Mouse (Mus musculus): Measurements from ENCODE around the gene Mrpl14. TPM values are rescaled to one million over a fixed set of nuclear protein-coding genes. Genes with fewer than 3 reads are reported as not detected.

The Mrpl14 gene
- polyA plus RNA-seq, 1 experiment from 2014 or later: 112 TPM

DNA sequence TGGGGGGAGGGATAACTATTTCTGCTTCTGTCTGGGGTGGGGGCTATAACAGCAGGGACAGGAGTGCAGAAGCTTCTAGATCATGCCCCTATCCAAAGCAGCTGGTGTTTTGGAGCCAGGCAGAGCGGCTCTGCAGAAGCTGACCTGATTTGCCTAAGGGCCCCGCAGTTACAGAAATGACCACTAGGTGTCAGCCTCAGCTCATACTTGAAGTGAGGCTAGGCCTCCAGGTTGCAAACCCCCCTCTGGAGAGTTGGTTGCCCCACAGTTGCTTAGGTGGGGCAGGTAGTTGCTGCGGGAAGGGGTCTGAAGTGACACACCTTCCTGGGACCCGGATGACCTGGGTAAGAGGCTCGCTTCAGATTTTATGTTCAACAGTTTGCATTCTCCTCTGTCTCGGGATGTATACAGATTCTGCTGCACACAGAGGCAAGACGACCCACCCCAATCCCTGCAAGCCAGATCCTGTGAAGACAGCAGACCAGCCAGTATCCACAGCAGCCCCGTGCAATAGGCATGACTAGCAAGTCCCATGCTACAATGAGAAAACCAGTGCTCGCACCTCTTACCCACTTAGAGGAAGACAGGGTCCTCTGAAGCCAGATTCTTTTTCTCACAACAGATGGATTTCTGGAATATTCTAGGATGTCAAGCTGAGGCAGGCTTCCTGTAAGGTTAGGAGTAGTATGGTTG, 45.2 kb downstream of the Mrpl14 start:
- H3K36me3 ChIP-seq (replicated peaks): no peaks in the 10 kb centered on the region
- H3K4me3 ChIP-seq (replicated peaks): no peak overlapping the region
- no peak overlapping the region for H3K9ac ChIP-seq
- no peak overlapping the region for H3K27ac ChIP-seq
- 0 out of 2 replicates have a peak, but pooled peaks have one; percentile 5 for ATAC-seq (ENCODE audit: low FRiP score)
- no peak overlapping the region for H3K4me2 ChIP-seq
- H3K9me3 ChIP-seq: no peaks in the 10 kb centered on the region
- peaks cover 31% of the 10 kb centered on the region for H3K27me3 ChIP-seq
- WGBS: 24% methylated on average over 9 of the region's 9 CpGs
- peaks cover 35% of the 10 kb centered on the region for H3K4me1 ChIP-seq

DNA sequence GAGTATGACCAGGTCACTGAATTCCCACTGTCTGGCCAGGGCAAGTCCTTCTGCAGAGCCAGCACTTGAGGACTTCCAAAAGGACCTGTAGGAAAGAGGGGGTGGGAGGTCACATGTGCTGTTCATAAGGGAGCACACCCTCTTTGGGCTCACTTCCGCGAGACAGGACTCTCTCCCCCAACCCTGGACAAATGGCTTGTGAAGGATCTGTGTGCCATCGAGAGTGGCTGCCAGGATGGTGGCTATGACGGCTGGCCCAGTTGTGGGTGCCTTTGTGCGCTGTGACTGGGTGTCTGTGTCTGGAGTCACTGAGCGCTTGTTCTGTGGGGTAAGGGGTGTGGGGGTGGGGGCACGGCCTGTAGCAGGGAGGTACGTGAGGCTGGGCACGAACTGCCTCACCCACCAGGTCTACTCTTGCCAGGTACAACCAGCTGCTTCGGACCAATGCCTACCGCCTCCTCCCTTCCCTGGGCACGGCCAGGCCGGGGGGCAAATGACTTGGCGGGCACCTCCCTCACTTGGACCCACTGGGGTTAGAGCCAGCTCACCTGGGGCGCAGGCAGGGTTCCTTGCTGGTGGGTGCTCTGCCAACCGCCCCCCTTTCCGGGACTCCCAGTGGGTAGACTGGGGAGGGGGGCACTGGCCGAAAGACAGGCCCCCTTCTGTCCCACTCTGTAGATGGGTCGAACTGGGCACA, 47.1 kb downstream of the Mrpl14 start:
- Histone ChIP-seq H3K4me3 (replicated peaks) (0 out of 2 replicates have a peak overlapping the region, but pooled peaks have one; percentile 34), H3K4me1 (peaks cover 42% of the 10 kb centered on the region), H3K9me3 (no peaks in the 10 kb centered on the region), H3K27ac (no peak overlapping the region), H3K4me2 (peak overlapping the region; percentile 69), H3K36me3 (replicated peaks) (no peaks in the 10 kb centered on the region), H3K9ac (peak overlapping the region; percentile 58), H3K27me3 (peaks cover 31% of the 10 kb centered on the region)
- no peak; the same call in 1 of the 2 replicates for ATAC-seq (ENCODE audit: low FRiP score)
- WGBS: 53% methylated on average over 19 of the region's 19 CpGs

DNA sequence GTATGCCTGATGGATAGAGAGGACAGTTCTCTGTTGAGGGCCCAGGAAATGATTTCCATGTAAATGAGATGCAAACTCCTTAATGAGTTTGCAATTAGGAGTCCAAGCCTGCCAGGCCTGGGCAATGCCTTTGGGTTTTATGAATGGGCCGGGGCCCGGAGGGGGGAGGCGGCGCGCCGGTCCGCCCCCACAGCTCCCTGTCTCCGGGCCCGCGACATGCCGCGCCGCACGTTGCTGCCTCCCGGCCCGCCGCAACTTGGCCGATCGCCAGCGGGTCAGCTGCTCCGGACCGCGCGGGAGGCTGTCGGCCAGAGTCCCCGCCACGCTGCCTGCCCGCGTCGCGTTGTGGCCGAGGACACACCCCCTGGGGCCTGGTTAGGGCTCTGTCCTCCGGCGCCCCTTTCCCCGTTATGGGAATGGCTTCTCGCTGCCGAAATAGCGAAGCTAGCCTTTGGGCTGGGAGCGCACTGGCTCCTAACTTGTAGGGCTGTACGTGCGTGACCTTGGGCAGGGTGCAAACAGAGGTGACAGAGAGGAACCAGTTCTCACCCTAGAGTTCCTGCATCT, 47.7 kb downstream of the Mrpl14 start, which contains the start of gene 1600014C23Rik:
Gene 1600014C23Rik, minus strand, starts transcription at position 110 of the 567 bp plus-strand sequence.
- no peaks in the 10 kb centered on the region for H3K36me3 ChIP-seq (replicated peaks)
- peak within 1 kb of the TSS; percentile 34 for H3K4me3 ChIP-seq (replicated peaks)
- peak within 1 kb of the TSS; percentile 58 for H3K9ac ChIP-seq
- H3K27ac ChIP-seq: peak within 1 kb of the TSS; percentile 76
- peaks cover 42% of the 10 kb centered on the region for H3K4me1 ChIP-seq
- no peaks in the 10 kb centered on the region for H3K9me3 ChIP-seq
- peak within 1 kb of the TSS; percentile 69 for H3K4me2 ChIP-seq
- H3K27me3 ChIP-seq: peaks cover 30% of the 10 kb centered on the region
- WGBS: under 1% methylated on average over 41 of the region's 41 CpGs
- ATAC-seq (ENCODE audit: low FRiP score): peak; percentile 51

DNA sequence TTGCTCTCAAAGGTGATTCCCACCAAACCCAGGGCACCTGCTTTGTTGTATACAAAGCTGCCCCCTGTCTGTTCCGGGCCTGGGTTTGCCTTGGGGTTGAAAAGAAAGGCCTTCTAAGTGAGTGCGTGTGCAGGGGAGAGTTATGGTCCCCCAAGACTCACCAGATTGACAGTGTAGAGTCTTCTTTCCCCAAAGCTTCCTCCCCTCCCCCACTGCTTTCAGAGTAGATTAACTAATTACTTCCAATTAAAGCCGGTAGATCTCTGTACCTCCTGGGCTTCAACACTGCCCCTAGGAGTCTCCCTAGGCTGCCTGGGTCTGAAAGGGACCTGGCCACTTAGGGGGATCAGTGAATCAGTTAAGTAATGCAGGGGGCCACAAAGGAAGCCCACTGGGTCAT, 48.2 kb downstream of the Mrpl14 start:
- peak overlapping the region; percentile 58; the same call in 1 of the 2 replicates for H3K9ac ChIP-seq
- WGBS: 4% methylated on average over 3 of the region's 3 CpGs
- peak overlapping the region; percentile 34; the same call in 1 of the 2 replicates for H3K4me3 ChIP-seq (replicated peaks)
- no peaks in the 10 kb centered on the region for H3K36me3 ChIP-seq (replicated peaks)
- H3K9me3 ChIP-seq: no peaks in the 10 kb centered on the region
- peaks cover 42% of the 10 kb centered on the region for H3K4me1 ChIP-seq
- no peak for ATAC-seq (ENCODE audit: low FRiP score)
- peak overlapping the region; percentile 69 for H3K4me2 ChIP-seq
- peaks cover 25% of the 10 kb centered on the region for H3K27me3 ChIP-seq
- peak overlapping the region; percentile 76 for H3K27ac ChIP-seq

DNA sequence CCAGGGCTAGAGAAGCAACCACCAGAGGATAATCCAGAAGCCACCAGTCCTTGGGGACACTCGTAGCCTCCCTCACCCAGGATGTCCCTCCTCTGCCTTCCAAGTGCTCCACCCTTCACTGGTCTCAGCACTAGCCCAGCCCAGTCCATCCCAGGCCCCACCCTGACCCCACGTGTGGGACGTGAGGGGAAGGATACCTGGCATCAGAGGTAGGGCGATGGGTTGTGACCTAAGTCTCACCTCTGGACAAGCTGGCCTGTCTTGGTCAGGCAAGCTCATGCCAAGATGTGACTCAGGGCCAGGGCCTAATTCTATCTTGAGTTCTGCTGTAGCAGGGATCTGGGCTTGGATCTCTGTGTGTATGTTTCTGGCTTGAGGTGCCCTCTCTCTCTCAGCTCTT, 48.8 kb downstream of the Mrpl14 start:
- no peaks in the 10 kb centered on the region for H3K36me3 ChIP-seq (replicated peaks)
- peaks cover 21% of the 10 kb centered on the region for H3K27me3 ChIP-seq
- H3K9ac ChIP-seq: peak overlapping the region; percentile 58; the same call in 1 of the 2 replicates
- no peaks in the 10 kb centered on the region for H3K9me3 ChIP-seq
- H3K4me3 ChIP-seq (replicated peaks): no peak overlapping the region
- H3K27ac ChIP-seq: peak overlapping the region; percentile 76; the same call in 1 of the 2 replicates
- WGBS: 54% methylated on average over 4 of the region's 4 CpGs
- H3K4me1 ChIP-seq: peaks cover 42% of the 10 kb centered on the region
- H3K4me2 ChIP-seq: peak overlapping the region; percentile 69; the same call in 1 of the 2 replicates
- no peak for ATAC-seq (ENCODE audit: low FRiP score)

DNA sequence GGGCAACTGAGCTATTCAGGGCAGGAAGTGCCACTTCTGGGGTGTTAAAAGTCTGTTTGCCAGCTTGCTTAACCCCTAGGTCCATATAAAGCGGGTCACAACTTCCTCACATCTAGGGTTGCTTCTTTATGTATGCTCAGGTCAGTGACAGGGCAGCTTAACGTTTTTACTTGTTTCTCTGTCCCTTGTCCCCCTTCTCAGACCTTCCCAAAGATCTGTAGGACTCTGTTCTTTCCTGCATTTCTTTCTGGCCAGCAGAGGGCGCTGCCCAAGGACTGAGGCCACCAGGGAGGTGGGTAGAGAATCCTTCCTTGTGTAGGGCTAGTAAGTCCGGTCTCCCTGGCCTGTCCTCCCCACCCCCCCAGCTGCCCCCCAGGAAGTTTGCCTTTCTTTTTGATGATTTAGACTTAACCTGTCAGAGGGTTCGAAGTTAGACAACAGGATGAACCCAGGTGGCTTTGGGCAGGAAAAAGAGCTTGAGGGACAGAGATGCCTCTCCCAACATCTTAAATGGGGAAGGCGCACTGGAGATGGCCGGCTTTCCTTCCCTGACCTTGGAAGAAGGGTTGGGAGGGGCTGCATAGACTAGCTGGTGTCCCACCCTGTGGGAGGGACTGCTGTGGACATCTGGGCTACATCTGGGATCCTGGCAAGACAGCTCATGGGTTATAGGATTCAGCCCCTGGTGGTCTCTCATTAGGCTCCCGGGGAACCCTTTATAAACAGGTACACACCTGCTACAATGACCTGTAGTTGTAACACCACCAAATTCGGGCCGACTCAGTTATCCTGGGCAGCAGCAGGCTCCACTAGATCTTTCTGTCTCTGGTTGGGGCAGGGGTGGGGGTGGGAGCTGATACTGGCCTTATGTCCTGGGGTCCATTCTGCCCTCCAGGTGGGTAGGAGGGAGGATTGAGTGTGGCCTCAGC, 49.5 kb downstream of the Mrpl14 start:
- H3K9ac ChIP-seq: peak overlapping the region; percentile 65
- H3K27ac ChIP-seq: peak overlapping the region; percentile 90
- peak overlapping the region; percentile 40 for H3K4me3 ChIP-seq (replicated peaks)
- peaks cover 42% of the 10 kb centered on the region for H3K4me1 ChIP-seq
- no peaks in the 10 kb centered on the region for H3K36me3 ChIP-seq (replicated peaks)
- no peaks in the 10 kb centered on the region for H3K9me3 ChIP-seq
- peaks cover 19% of the 10 kb centered on the region for H3K27me3 ChIP-seq
- ATAC-seq (ENCODE audit: low FRiP score): peak; percentile 22
- peak overlapping the region; percentile 58 for H3K4me2 ChIP-seq
- 3% methylated on average over 10 of the region's 10 CpGs for whole genome bisulfite sequencing

DNA sequence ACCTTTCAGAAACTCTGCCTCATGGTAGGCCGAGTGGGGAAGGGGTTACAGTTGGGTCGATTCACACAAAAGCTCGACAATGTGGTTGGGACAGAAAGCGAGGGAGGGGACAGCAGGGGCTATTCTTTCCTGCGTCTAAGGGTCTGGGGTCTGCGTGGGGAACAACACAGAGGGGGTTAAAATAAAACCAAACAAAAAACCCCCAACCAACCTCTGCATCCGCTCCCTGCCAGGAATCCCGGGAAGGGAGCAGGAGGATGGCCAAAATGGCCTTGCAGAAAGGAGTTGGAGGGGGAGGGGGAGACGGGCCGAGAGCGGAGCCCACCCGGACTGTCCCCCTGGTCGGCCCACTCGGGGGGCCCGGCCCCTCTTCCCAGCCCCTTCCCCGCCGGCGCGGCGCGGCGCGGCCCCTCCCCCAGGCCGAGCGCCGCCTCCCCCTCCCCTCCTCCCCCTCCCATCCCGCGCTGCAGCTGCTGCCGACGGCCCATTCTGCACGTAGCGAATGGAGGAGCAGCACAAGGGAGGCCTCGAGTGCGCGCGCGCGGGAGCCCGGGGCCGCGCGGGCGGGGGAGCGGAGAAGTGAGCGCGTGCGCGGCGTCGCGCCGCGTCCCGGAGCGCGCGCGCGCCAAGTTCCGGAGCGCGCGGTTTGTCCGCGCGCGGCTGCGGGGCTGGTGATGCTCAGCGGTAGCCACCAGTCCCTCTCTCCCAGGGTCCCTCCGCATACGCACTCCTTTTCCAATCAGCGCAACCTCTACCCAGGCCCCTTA, 50.4 kb downstream of the Mrpl14 start:
- Histone ChIP-seq H3K9ac (peak overlapping the region; percentile 65), H3K4me1 (peaks cover 42% of the 10 kb centered on the region), H3K9me3 (no peaks in the 10 kb centered on the region), H3K27me3 (peaks cover 17% of the 10 kb centered on the region), H3K36me3 (replicated peaks) (no peaks in the 10 kb centered on the region), H3K27ac (peak overlapping the region; percentile 90), H3K4me3 (replicated peaks) (peak overlapping the region; percentile 40), H3K4me2 (peak overlapping the region; percentile 58)
- ATAC-seq (ENCODE audit: low FRiP score): peak; percentile 73
- WGBS: under 1% methylated on average over 63 of the region's 72 CpGs

DNA sequence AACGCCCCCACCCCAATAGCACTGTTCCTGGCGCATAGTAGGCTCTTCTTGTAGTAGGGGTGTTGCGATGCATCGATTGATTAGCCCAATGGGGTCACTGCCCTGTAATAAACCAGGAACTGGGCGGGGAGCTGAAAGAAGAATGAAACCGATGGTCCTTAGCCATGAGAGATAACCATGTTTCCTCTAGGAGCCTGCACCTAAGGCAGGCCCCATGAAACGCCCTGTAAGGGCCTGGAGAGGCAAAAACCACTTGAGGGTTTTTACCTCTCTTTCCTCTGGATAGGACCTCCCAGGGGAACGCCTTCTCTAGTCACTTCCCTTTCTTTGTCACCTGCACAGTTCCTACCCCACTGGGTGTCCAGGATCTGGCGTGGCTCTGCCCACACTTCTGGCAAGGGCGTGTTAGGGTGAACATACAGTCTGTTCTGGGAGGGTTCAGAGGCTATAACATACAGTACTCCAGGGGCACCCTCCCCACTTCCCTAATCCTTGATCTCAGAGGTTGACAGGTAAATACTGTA, 51.0 kb downstream of the Mrpl14 start:
- peak; percentile 19 for ATAC-seq (ENCODE audit: low FRiP score)

DNA sequence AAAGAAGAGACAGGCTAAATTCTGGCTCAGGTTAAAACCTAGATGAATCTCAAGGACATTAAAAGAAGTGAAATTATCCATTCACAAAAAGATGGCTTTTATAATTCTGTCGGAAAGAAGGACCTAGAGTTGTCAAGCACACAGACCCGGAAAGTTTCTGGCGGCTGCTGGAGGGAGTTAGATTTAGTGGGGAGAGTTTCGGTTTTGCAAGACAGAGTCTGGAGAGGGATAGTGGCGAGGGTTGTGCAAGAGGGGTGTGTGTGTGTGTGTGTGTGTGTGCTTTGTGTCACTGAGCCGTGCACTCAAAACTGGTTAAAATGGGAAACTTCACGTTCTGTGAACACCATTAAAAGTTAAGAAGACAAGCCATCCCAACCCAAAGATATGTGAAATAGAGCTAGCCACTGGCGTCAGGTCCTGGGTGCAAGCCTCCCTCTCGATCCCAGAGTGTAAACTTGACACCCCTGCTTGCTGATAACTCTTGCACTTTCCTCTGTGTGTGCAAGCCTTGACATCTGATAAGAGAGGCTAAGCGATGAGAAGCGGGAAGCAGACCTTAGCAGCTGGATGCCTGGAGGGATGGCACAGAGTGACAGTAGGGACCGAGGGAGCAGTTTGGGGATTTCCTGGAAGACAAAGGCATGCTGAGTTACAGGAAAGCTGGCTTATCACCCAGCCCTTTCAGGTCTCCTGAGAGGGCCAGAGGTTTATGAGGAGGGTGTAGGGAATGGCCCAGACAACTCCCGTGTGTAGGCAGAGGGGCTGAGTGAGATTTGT, 56.4 kb downstream of the Mrpl14 start:
- Histone ChIP-seq H3K9me3 (no peaks in the 10 kb centered on the region), H3K4me2 (no peak overlapping the region), H3K4me3 (replicated peaks) (no peak overlapping the region), H3K36me3 (replicated peaks) (no peaks in the 10 kb centered on the region), H3K27ac (no peak overlapping the region), H3K9ac (no peak overlapping the region), H3K4me1 (peaks cover under 1% of the 10 kb centered on the region; the same call in 1 of the 2 replicates), H3K27me3 (peaks cover 6% of the 10 kb centered on the region; the same call in 1 of the 2 replicates)
- WGBS: 61% methylated on average over 13 of the region's 13 CpGs
- no peak for ATAC-seq (ENCODE audit: low FRiP score)

More for the DNA sequence above, 51.0 kb downstream of the Mrpl14 start:
- WGBS: 12% methylated on average over 10 of the region's 10 CpGs
- peak overlapping the region; percentile 40 for H3K4me3 ChIP-seq (replicated peaks)
- no peaks in the 10 kb centered on the region for H3K9me3 ChIP-seq
- H3K27ac ChIP-seq: peak overlapping the region; percentile 90
- H3K4me2 ChIP-seq: peak overlapping the region; percentile 58
- peaks cover 42% of the 10 kb centered on the region for H3K4me1 ChIP-seq
- H3K36me3 ChIP-seq (replicated peaks): no peaks in the 10 kb centered on the region
- peaks cover 13% of the 10 kb centered on the region for H3K27me3 ChIP-seq
- H3K9ac ChIP-seq: peak overlapping the region; percentile 61

DNA sequence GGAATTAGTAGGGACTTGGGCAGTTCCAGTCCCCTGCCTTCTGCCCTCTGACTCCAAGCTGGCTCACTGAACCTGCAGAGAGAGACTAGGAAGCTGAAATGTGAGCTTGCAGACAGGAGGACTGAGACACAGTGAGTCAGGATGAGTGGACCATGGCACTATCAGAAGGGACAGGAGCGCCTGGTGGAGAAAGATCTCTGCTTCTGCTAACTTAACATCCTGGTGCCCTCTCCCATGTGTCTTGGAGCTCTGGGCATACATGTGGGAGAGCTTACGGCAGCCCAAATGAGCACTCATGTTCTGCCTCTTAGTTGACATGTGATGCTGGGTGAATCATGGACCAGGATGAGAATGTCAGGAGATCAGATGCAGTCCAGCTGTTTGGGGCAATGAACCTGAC, 59.5 kb downstream of the Mrpl14 start:
- Histone ChIP-seq H3K4me1 (peaks cover 3% of the 10 kb centered on the region; the same call in 1 of the 2 replicates), H3K27ac (no peak overlapping the region)
- WGBS: 98% methylated on average over 2 of the region's 2 CpGs

More for the DNA sequence above, 59.5 kb downstream of the Mrpl14 start:
- no peak overlapping the region for H3K4me2 ChIP-seq
- no peak overlapping the region for H3K4me3 ChIP-seq (replicated peaks)
- H3K36me3 ChIP-seq (replicated peaks): no peaks in the 10 kb centered on the region
- no peak overlapping the region for H3K9ac ChIP-seq
- no peak for ATAC-seq (ENCODE audit: low FRiP score)
- no peaks in the 10 kb centered on the region for H3K9me3 ChIP-seq
- H3K27me3 ChIP-seq: peaks cover 6% of the 10 kb centered on the region; the same call in 1 of the 2 replicates

Measured in forebrain, embryonic 12.5 days (tissue).